ENCODE assay signal across 8 mouse cellular contexts in the genomic region with DNA sequence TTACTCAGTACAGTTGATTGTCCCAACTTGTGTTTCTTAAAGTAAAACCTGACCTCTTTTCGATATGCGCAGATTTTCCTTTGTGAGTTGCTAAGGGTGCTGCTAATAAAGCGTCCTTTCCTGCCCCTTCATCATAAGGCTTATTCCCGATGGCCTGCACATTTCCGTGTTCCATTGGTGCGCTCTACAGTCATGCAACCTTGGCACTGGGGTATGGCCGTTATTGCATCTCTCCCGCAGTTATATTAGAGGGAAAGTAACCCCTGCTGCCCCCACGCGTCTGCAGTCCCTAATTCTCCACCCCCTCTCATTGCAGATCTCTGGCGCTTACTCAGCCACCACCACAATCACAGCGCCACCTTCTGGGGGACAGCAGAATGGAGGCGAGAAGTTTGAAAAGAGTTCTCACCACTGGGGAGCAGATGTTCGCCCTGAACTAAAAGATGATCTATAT. TPM values are rescaled to one million over a fixed set of nuclear protein-coding genes. Genes with fewer than 3 reads are reported as not detected.
DNase-seq lines count a peak whose midpoint lies in the region; ATAC-seq lines count a peak whose summit lies in the region.

No protein-coding gene starts in this region.

- no peaks in the 10 kb centered on the region for H3K27me3 ChIP-seq in intestine, embryonic 15.5 days (replicated peaks)

- DNase-seq in adrenal gland, adult 18-20 months (ENCODE audit: low spot score in 2 of 2), result peak; percentile 87
- DNase-seq in embryo, embryonic 10.5 days (ENCODE audit: low spot score), result peak; percentile 94
- DNase-seq in gastrocnemius, postnatal 25 days, result peak; percentile 71
- peak; percentile 85 to 89 for DNase-seq in left cerebral cortex, postnatal 25 days (ENCODE audit: low spot score in 2 of 2)
- DNase-seq in mesoderm, embryonic 11.5 days (ENCODE audit: low read depth, low spot score), result peak; percentile 94
- DNase-seq in right cerebral cortex, postnatal 25 days, result peak; percentile 86
- peak; percentile 79 to 83 for DNase-seq in urinary bladder, postnatal 36 days (ENCODE audit: low spot score in 2 of 2)

- H3K36me3 ChIP-seq in intestine, embryonic 15.5 days, result peaks cover 8% of the 10 kb centered on the region; the same call in 1 of the 2 replicates

- H3K9me3 ChIP-seq in intestine, embryonic 15.5 days, result no peaks in the 10 kb centered on the region

- H3K9ac ChIP-seq in intestine, embryonic 15.5 days, result peak overlapping the region; percentile 86

- intact Hi-C loops in left cerebral cortex, postnatal 25 days (cut with DNase I), result loop anchor here (1.0 to 2.0 kb wide), 4 partner anchors 27 to 113 kb away; a partner anchor contains a TSS

- H3K27ac ChIP-seq in intestine, embryonic 15.5 days, result peak overlapping the region; percentile 98

- H3K4me3 ChIP-seq in intestine, embryonic 15.5 days (replicated peaks), result peak overlapping the region; percentile 75

- under 1% methylated on average over 14 of the region's 14 CpGs for WGBS in intestine, embryonic 15.5 days

- peak; percentile 54 for ATAC-seq in intestine, embryonic 15.5 days

- H3K4me2 ChIP-seq in intestine, embryonic 15.5 days (replicated peaks), result peak overlapping the region; percentile 87

- H3K4me1 ChIP-seq in intestine, embryonic 15.5 days (replicated peaks), result peaks cover 54% of the 10 kb centered on the region

RNA-seq across cellular contexts. Expression of a gene that starts 1.1 kb away (rescaled TPM):
- total RNA-seq in adrenal gland, adult 18-20 months (2021), result 100 to 1,000 TPM; 836 to 847 TPM
- 10 to 100 TPM; 11.8 to 12.5 TPM for total RNA-seq in gastrocnemius, postnatal 25 days (2021)
- polyA plus RNA-seq in intestine, embryonic 15.5 days (2015; fragmentation: Nextera tagmentation; extraction: Ambion mirVana), result 417 and 432 TPM in 2 replicates
- total RNA-seq in left cerebral cortex, postnatal 25 days (2021), result 100 to 1,000 TPM; 585 to 640 TPM

RNA-seq across cellular contexts. Expression of a gene that starts 38.3 kb away (rescaled TPM):
- 10 to 100 TPM in 1 of 2 experiments, 1 to 10 TPM in 1; 5.2 to 15.0 TPM for total RNA-seq in adrenal gland, adult 18-20 months (2021)
- total RNA-seq in gastrocnemius, postnatal 25 days (2021), result under 1 TPM; 0.15 to 0.16 TPM
- polyA plus RNA-seq in intestine, embryonic 15.5 days (2015; fragmentation: Nextera tagmentation; extraction: Ambion mirVana), result 0.10 and 0.19 TPM in 2 replicates
- total RNA-seq in left cerebral cortex, postnatal 25 days (2021), result 1 to 10 TPM; 2.2 to 2.3 TPM

Comparison
In these comparisons a context has a peak if more than half of its experiments do, and no peak if none do; other contexts are left out.
1. Peak in every context shown above with its lines: DNase-seq, ATAC-seq, H3K4me3 ChIP-seq and H3K27ac ChIP-seq.
2. RNA of a gene that starts 1.1 kb away (total RNA-seq): 836 to 847 TPM in adrenal gland, adult 18-20 months and 585 to 640 TPM in left cerebral cortex, postnatal 25 days; 11.8 to 12.5 TPM in gastrocnemius, postnatal 25 days; every median in the first group is over 10 times any median in the second.